Mouse (Mus musculus) cortical plate, adult 2 months (tissue): ENCODE measurements around the gene Pigv.

Experiments
- CTCF ChIP-seq: fragments of 200-500 bp; IDR thresholded peaks from 2 replicates; pipeline ENCODE4 v1.5.1; 2011; ENCODE audit warnings: mild to moderate bottlenecking, control low read depth, low read length; ENCODE audit not compliant: insufficient read depth; ENCODE audit errors: extremely low read depth
- POLR2A ChIP-seq: fragments of 200-500 bp; IDR thresholded peaks from 2 replicates; pipeline ENCODE4 v1.6.1; 2011; ENCODE audit warnings: mild to moderate bottlenecking, low read length, control low read depth; ENCODE audit not compliant: insufficient read depth; ENCODE audit errors: extremely low read depth

- TF ChIP-seq CTCF (0 out of 2 replicates have a peak, but pooled peaks have one; percentile 22), POLR2A (no peak)
These were observed 2.7 kb downstream of the Pigv start for GRCm38 (mm10) chr4:133669652-133670210.
